Mouse (Mus musculus) brain, embryonic 14.5 days (tissue): ENCODE measurements around the gene Rad9b.

Experiments
- CTCF ChIP-seq: fragments of 200-500 bp; IDR thresholded peaks from 2 replicates; pipeline ENCODE4 v1.5.1; 2012; ENCODE audit warnings: inconsistent platforms, mild to moderate bottlenecking, moderate library complexity, borderline replicate concordance; ENCODE audit not compliant: insufficient read depth, insufficient read length; ENCODE audit errors: extremely low read depth
- POLR2A ChIP-seq: fragments of 200-500 bp; IDR thresholded peaks from 2 replicates; pipeline ENCODE4 v1.6.1; 2012; ENCODE audit warnings: mild to moderate bottlenecking, inconsistent platforms, borderline replicate concordance; ENCODE audit not compliant: poor library complexity, insufficient read depth, insufficient read length, severe bottlenecking; ENCODE audit errors: extremely low read depth

DNA sequence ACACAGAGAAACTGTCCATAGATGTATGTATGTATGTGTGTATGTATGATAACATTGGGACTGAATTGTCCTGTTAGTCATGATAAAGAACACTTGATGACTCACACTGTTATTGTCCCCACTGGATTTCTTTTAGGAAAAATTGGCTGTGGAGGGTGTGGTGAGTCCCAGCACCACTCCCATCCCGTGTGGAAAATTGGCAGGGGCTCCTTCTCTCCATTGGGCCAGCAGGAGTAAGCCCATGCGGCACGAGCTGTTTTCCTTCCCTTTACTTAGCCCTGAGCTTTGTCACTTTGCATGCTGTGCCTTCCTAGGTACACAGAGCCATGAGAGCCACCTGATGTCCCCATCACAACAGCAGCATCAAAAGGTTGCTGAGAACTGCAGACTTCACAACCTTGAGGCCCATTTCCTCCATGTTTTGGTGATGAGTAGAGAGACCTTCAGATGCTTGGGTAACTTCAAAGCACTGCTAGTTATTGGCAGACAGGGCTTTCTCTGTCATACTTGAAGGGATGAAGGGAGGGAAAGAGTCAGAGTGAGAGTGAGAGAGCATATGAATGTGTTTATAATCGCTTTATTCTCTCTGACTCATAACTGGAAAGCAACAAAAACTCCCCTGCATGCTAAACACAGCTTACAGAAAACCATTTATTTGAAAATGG lies 65.8 kb downstream of the Rad9b start:
- TF ChIP-seq POLR2A (no peak), CTCF (no peak)
